Mouse (Mus musculus): Measurements from ENCODE around the gene Zfyve21. TPM values are rescaled to one million over a fixed set of nuclear protein-coding genes. Genes with fewer than 3 reads are reported as not detected.

The Zfyve21 gene
- total RNA-seq, 1 experiment from 2014 or later, result 8.4 TPM

GRCm38 (mm10) chr12:111832643-111833042, 18.7 kb downstream of the Zfyve21 start:
- no peak for ATAC-seq (replicated peaks; ENCODE audit: low read depth, poor library complexity, severe bottlenecking)

DNA sequence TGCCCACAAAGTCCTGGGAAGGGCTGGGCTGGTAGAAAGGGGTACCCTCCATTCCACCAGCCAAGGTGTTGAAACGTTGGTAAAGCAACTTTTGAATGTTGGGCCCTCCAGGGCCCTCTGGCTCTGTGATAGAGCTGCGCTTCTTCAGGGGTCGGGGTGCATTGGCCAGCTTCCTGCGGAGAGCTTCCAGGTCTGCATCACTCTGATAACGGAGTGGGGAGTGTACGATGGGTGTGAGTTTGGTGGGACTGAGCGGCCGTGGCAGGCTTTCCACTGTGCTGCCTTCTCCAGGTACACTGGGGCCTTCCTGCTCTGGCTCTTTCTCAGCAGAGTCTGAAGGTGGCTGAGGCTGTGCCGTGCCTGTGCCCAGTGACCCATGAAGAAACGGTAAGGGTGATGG, 19.5 kb downstream of the Zfyve21 start:
- no peak for ATAC-seq (replicated peaks; ENCODE audit: low read depth, poor library complexity, severe bottlenecking)

GRCm38 (mm10) chr12:111842565-111843433, 28.8 kb downstream of the Zfyve21 start:
- ATAC-seq (replicated peaks; ENCODE audit: low read depth, poor library complexity, severe bottlenecking), result peak; percentile 50; the same call in 1 of the 2 replicates

DNA sequence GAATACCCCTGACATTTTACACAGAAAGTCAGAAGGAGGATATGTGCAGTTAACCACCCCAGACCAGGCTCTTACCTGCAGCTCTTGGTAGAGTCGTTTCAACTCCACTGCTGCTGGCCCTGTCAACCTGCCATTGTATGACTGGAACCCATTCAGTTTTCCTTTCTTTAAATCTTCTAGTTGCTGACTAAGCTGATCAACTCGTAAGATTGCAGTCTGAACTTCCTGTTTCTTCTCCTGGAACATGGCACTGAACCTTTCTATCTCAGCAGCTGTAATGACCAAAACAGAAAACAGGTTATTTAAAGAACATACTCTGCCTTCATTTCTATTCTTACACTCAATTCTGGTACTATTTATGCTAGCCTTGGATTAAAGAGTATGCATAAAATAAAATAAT, 29.5 kb downstream of the Zfyve21 start:
- peak; percentile 52 for ATAC-seq (replicated peaks; ENCODE audit: low read depth, poor library complexity, severe bottlenecking)

- no peak for ATAC-seq (replicated peaks; ENCODE audit: low read depth, poor library complexity, severe bottlenecking)
Observed at GRCm38 (mm10) chr12:111845953-111846352, 32.0 kb downstream of the Zfyve21 start.

- ATAC-seq (replicated peaks; ENCODE audit: low read depth, poor library complexity, severe bottlenecking), result no peak
Observed at GRCm38 (mm10) chr12:111846815-111847214, 32.8 kb downstream of the Zfyve21 start.

DNA sequence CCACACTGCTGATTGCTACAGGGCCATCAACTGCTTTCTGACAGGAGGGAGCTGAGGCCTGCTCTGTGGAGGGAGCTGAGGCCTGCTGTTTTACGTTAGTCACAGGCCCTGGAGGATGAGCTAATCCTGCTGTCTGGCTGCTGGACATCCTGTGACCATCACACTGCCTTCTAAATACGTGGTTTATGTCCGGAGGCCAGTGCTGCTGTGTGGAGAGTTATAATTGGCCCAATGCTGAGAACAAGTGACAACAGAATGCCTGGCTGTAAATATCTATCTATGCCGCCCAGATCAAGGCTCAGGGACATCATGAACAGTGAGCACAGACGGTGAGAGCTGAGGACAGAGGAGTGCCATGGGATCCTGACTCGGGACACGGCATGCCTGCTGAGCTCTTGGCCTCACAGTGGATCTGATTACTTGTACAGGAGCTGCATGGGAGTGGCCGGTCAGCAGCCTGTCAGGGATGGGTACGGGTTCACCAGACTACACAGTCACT, 34.4 kb downstream of the Zfyve21 start:
- ATAC-seq (replicated peaks; ENCODE audit: low read depth, poor library complexity, severe bottlenecking), result no peak

- no peak for ATAC-seq (replicated peaks; ENCODE audit: low read depth, poor library complexity, severe bottlenecking)
Observed at GRCm38 (mm10) chr12:111851235-111851634, 37.3 kb downstream of the Zfyve21 start.

DNA sequence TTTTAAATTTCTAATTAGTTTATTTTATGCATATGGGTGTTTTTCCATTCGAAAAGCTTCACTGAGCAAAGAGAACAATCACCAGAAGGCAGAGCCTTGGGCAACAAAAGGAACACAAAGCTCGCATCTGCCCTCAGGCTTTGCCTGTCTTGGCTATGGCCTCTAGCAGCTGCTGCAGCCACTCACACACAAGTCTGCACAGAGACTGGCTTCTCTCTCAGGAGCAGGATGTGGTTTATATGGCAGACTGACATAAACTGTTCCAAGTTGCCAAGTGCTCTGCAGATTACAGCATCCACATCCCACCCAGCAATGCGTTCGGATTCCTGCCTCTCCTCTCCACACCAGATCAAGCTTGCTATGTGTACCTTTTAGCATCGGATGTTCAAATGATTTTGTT, 37.8 kb downstream of the Zfyve21 start:
- peak; percentile 77 for ATAC-seq (replicated peaks; ENCODE audit: low read depth, poor library complexity, severe bottlenecking)

- peak; percentile 72 for ATAC-seq (replicated peaks; ENCODE audit: low read depth, poor library complexity, severe bottlenecking)
Observed at GRCm38 (mm10) chr12:111853011-111853436, 39.1 kb downstream of the Zfyve21 start.

DNA sequence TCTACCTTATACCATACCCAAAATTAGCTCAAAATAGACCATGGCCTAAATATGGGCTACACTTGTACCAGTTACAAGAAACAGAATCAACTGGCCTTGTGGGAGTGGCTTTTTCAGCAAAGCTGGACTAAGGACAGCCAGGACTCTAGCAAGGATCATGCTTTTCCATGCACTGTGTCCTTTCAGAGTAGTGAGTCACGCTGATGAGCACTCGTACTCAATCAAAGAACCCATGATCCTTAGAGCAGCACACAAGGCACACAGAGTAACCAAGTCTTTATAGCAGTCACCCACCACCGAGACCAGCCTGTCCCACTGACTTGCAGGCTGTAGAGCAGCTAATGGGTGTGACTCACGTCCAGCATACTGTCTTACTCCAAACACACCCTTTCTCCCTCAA, 39.6 kb downstream of the Zfyve21 start:
- ATAC-seq (replicated peaks; ENCODE audit: low read depth, poor library complexity, severe bottlenecking), result no peak

DNA sequence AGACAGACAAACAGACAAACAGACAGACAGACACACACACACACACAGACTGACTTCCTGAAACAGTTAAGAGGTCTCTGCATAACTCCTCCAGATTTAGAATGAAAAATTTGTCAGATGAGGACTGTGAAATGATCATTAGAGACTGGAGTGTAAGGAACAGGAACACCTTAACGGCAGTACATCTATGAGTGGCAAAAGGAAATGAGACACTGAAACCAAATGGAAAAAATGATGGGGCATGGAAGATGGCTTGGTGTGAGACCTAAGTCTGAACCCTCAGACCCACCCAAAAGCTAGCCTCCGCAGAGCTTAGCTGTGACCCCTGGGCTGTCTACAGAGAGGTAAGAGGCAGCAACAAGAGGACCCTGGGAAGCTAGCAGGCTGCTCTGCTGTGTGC, 41.5 kb downstream of the Zfyve21 start:
- ATAC-seq (replicated peaks; ENCODE audit: low read depth, poor library complexity, severe bottlenecking), result no peak

DNA sequence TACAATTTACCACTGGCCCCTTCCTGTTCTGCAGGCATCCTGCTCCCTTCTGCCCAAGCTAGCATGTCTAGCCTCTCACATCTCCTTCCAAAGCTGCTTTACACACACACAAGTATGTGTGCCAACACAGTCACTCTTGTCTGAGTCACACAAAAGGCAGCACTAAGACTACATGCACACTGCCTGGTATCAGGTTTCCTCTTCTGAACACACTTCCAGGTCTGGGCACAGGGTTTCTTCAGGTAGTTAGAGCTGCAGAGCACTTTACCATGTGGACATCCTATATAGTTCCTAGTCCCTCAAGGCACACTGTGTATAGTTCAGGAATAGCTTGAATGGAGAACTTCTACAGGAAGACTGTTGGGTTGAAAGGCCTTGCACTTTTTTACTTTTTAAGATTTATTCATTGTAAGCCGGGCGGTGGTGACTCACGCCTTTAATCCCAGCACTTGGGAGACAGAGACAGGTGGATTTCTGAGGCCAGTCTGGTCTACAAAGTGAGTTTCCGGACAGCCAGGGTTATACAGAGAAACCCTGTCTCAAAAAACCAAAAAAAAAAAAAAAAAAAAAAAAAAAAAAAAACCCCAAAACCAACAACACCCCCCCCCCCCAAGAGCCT, 50.3 kb downstream of the Zfyve21 start:
- no peak for ATAC-seq (replicated peaks; ENCODE audit: low read depth, poor library complexity, severe bottlenecking)

DNA sequence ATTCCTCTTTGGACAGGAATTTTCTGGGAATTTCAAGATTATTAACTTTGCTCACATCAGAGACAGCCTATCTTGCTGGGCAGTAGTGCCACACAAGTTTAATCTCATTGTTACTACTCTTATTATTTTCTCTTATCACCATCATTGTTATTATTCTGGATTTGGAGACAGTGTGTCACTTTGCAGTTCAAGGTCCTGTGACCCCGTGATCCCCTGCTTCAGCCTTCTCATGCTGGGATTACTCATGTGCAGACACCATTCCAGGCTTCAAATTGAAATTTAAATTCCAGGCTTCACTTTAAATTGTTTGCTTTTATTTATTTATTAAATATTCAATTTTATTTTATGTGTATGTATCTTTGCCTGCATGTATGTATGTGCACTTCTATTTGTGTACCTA, 55.8 kb downstream of the Zfyve21 start:
- ATAC-seq (replicated peaks; ENCODE audit: low read depth, poor library complexity, severe bottlenecking), result no peak

DNA sequence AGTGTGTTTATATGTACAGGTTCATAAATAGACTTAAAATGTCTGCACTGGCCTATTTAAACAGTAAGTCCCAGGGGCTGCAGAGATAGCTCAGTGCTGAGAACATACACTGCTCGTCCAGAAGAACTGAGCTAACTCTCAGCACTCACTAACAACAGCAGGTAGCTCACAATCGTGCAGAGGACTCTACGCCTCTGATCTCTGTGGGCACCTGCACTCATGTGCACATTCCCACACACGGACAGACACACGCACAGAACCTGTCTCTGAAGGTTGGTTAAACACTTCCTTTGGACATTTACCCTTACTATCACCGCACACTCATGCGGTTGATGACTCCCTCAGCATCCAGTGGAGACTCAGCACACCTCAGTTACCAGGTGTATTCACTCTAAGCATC, 56.8 kb downstream of the Zfyve21 start:
- ATAC-seq (replicated peaks; ENCODE audit: low read depth, poor library complexity, severe bottlenecking), result no peak

GRCm38 (mm10) chr12:111872079-111872478, 58.1 kb downstream of the Zfyve21 start:
- ATAC-seq (replicated peaks; ENCODE audit: low read depth, poor library complexity, severe bottlenecking), result no peak

DNA sequence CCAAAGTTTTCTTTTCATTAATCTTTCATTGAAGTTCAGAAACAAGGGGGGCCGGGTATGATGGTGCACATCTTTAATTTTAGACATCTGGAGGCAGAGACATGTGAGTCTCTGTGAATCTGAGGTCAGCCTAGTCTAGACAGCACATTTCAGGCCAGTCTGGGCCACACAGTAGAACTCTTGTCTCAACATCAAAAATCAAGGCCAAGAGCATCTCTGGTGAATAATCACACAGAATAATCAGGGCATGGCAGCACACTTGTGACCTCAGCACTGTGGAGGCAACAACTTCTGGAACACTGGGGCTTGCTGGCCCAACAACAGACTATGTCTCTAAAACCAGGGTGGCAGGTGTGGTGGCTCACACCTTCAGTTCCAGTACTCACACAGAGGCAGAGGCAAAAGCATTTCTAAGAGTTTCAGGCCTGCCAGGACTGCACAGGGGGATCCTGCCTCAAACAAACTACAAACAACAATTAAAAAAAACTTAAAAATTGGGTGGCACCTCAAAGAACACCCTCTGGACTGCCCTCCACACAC, 60.7 kb downstream of the Zfyve21 start:
- ATAC-seq (replicated peaks; ENCODE audit: low read depth, poor library complexity, severe bottlenecking), result no peak

DNA sequence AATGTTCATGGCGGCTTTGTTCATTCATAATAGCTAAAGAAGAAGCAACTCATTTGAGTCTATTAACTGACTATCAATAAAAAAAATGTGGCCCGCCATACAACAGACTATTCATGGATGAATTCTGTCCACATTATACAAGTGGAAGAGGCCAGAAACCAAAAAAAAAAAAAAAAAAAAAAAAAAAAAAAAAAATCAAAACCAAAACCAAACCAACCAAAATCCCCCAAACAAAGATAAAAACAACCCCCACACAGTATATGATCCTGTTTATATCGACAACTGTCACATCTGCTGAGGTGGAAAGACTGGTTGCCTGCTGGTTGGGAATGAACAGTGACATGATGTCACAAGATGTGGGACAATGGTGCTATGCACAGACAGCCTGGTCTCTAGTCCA, 61.5 kb downstream of the Zfyve21 start:
- ATAC-seq (replicated peaks; ENCODE audit: low read depth, poor library complexity, severe bottlenecking), result no peak

DNA sequence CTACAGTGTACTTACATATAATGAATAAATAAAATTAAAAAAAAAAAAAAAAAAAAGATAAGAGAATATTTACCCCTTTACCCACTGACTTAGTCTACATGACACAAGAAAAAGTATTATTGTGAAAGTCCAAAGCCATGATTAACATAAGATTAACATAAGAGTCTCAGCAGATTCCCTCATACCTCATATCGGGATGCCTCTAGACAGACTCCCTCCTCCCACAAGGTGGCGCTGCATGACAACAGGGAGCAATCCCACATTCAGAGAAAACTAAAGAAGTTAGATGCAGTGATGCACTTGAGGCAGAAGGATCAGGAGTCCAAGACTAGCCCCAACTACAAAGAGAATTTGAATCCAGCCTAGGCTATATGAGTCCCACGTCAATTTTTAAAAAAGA, 64.2 kb downstream of the Zfyve21 start:
- ATAC-seq (replicated peaks; ENCODE audit: low read depth, poor library complexity, severe bottlenecking), result peak; percentile 89
